Mouse (Mus musculus): ENCODE data around the gene Clec1b.

DNA sequence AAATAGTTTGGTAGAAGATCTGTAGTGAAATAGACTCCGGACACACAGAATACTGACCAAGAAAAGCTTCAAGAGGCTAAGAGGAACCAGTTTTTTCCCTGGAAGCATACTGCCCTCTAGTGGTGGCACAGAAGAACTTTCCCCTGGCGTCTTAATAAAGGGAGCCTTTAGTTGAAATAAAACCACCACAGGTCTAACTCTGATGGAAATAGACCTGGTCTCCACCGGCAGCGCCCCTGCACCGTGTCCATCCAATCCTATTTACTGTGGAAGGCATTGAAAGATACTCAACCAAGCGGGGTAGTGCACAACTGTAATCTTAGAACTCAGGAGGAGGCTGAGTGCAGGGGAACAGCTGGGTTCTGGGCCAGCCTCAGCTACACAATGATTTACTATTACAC lies 31.1 kb upstream of the Clec1b start:
- TF ChIP-seq CTCF (IDR thresholded peaks at IDR 0.05; ENCODE audit: low read depth, low read length) (peak; percentile 47), POLR2A (IDR thresholded peaks at IDR 0.05; ENCODE audit: borderline replicate concordance, low read depth, low read length) (no peak)
